Mouse (Mus musculus) layer of hippocampus, adult 18-20 months (tissue): ENCODE measurements at regions not wholly inside any gene's neighbourhood (a gene's known extent, or its start where the extent isn't known, plus 50 kb on each side); places are given as distances from the start of the nearest gene placed in this dataset.

Experiments
- DNase-seq, 2 experiments: peaks; one replicate each; pipeline ENCODE4 v3.0.0; 2022; ENCODE audit warnings: low spot score in 2 of 2

GRCm38 (mm10) chr7:58488250-58488649 lies 167.7 kb upstream of the Atp10a start:
- DNase-seq: peak; percentile 6 to 31
